9 mouse cellular contexts compared by ENCODE assay signal in genomic region chr5:125137672-125138285, GRCm38 (mm10). TPM values are rescaled to one million over a fixed set of nuclear protein-coding genes. Genes with fewer than 3 reads are reported as not detected.
A peak's percentile ranks its signal among the peaks of the same experiment; 100 is the strongest.
DNase-seq lines count a peak whose midpoint lies in the region; ATAC-seq and TF ChIP-seq lines count a peak whose summit lies in the region.
"Had no signal": no experiment of that assay in that cellular context is flagged by ENCODE, and none has a peak within 500 bp of the region (broad histone marks: within the 10 kb centered on the region; RNA-seq: fewer than 3 reads in every experiment).

No protein-coding gene starts in this region.

- H3K9me3 ChIP-seq in forebrain, embryonic 14.5 days (replicated peaks; ENCODE audit: control insufficient read depth, low read length) = no peaks in the 10 kb centered on the region
- no peaks in the 10 kb centered on the region for H3K9me3 ChIP-seq in forebrain, embryonic 16.5 days (ENCODE audit: control insufficient read depth, low read length)
- no peaks in the 10 kb centered on the region for H3K9me3 ChIP-seq in lung, embryonic 14.5 days (ENCODE audit: low read depth, low read length)
- H3K9me3 ChIP-seq in hindbrain, embryonic 12.5 days (replicated peaks) = no peaks in the 10 kb centered on the region

- TF ChIP-seq CTCF in lung, embryonic 14.5 days (IDR thresholded peaks at IDR 0.05; ENCODE audit: low read depth) = no peak
- TF ChIP-seq CTCF in thymus, adult 2 months (IDR thresholded peaks at IDR 0.05; ENCODE audit: borderline replicate concordance, control insufficient read depth, extremely low read depth, insufficient read depth, low read length, poor library complexity) = no peak

- no peak overlapping the region for H3K9ac ChIP-seq in forebrain, embryonic 14.5 days (ENCODE audit: low read length)
- no peak overlapping the region for H3K9ac ChIP-seq in forebrain, embryonic 16.5 days (replicated peaks; ENCODE audit: low read depth, low read length)
- H3K9ac ChIP-seq in lung, embryonic 14.5 days = no peak overlapping the region
- no peak overlapping the region for H3K9ac ChIP-seq in hindbrain, embryonic 12.5 days

- WGBS in forebrain, embryonic 14.5 days = 90% methylated on average over 18 of the region's 18 CpGs
- 93% methylated on average over 18 of the region's 18 CpGs for WGBS in forebrain, embryonic 16.5 days
- WGBS in lung, embryonic 14.5 days = 90% methylated on average over 18 of the region's 18 CpGs
- 90% methylated on average over 18 of the region's 18 CpGs for WGBS in hindbrain, embryonic 12.5 days
- 90% methylated on average over 18 of the region's 18 CpGs for WGBS in thymus, adult 2 months

- no peak for TF ChIP-seq POLR2A in myocyte (IDR thresholded peaks at IDR 0.05; ENCODE audit: insufficient read length, low read depth)
- no peak for TF ChIP-seq POLR2A in thymus, adult 2 months (IDR thresholded peaks at IDR 0.05; ENCODE audit: control insufficient read depth, extremely low read depth, insufficient read depth, low read length, poor library complexity)

- H3K4me1 ChIP-seq in forebrain, embryonic 14.5 days (ENCODE audit: control insufficient read depth, insufficient read depth, low read length) = peaks cover 87% of the 10 kb centered on the region
- peaks cover 84% of the 10 kb centered on the region for H3K4me1 ChIP-seq in forebrain, embryonic 16.5 days (replicated peaks; ENCODE audit: control insufficient read depth, insufficient read depth, low read length)
- H3K4me1 ChIP-seq in lung, embryonic 14.5 days (ENCODE audit: insufficient read depth) = peaks cover 75% of the 10 kb centered on the region
- peaks cover 95% of the 10 kb centered on the region for H3K4me1 ChIP-seq in hindbrain, embryonic 12.5 days
- H3K4me1 ChIP-seq in thymus, adult 2 months (replicated peaks; ENCODE audit: control insufficient read depth, insufficient read depth, low read length) = peaks cover 18% of the 10 kb centered on the region

- ATAC-seq in forebrain, embryonic 14.5 days = no peak
- ATAC-seq in forebrain, embryonic 16.5 days = no peak
- no peak for ATAC-seq in lung, embryonic 14.5 days (ENCODE audit: insufficient read depth)
- ATAC-seq in hindbrain, embryonic 12.5 days (ENCODE audit: low FRiP score) = no peak
- ATAC-seq: intestine, postnatal 0 days had no signal

- peak overlapping the region; percentile 23; the same call in 1 of the 2 replicates for H3K27ac ChIP-seq in forebrain, embryonic 14.5 days (ENCODE audit: low read depth, low read length)
- no peak overlapping the region for H3K27ac ChIP-seq in forebrain, embryonic 16.5 days (ENCODE audit: low read length)
- H3K27ac ChIP-seq in lung, embryonic 14.5 days (ENCODE audit: low read depth) = 0 out of 2 replicates have a peak overlapping the region, but pooled peaks have one; percentile 13
- H3K27ac ChIP-seq in hindbrain, embryonic 12.5 days = peak overlapping the region; percentile 25
- no peak overlapping the region for H3K27ac ChIP-seq in thymus, adult 2 months (ENCODE audit: control insufficient read depth, insufficient read depth, low read length)

- DNase-seq in forebrain, embryonic 14.5 days (ENCODE audit: low spot score) = no peak
- DNase-seq in lung, embryonic 14.5 days = no peak
- DNase-seq in lung, postnatal 14 days = no peak
- DNase-seq in thymus, adult 2 months = no peak
- DNase-seq in spleen, postnatal 14 days (ENCODE audit: low spot score in 2 of 2) = no peak

- H3K4me2 ChIP-seq in forebrain, embryonic 14.5 days (ENCODE audit: low read length) = no peak overlapping the region
- no peak overlapping the region for H3K4me2 ChIP-seq in forebrain, embryonic 16.5 days (ENCODE audit: low read length)
- H3K4me2 ChIP-seq in lung, embryonic 14.5 days = no peak overlapping the region
- H3K4me2 ChIP-seq in hindbrain, embryonic 12.5 days (replicated peaks) = no peak overlapping the region
- peak overlapping the region; percentile 46 for H3K4me2 ChIP-seq in myocyte (ENCODE audit: low read depth)

- H3K36me3 ChIP-seq in forebrain, embryonic 14.5 days (ENCODE audit: control insufficient read depth, insufficient read depth, low read length) = no peaks in the 10 kb centered on the region
- no peaks in the 10 kb centered on the region for H3K36me3 ChIP-seq in forebrain, embryonic 16.5 days (ENCODE audit: control insufficient read depth, insufficient read depth)
- H3K36me3 ChIP-seq in lung, embryonic 14.5 days (ENCODE audit: insufficient read depth) = no peaks in the 10 kb centered on the region
- no peaks in the 10 kb centered on the region for H3K36me3 ChIP-seq in hindbrain, embryonic 12.5 days
- no peaks in the 10 kb centered on the region for H3K36me3 ChIP-seq in myocyte (ENCODE audit: control insufficient read depth, insufficient read depth)
- no peaks in the 10 kb centered on the region for H3K36me3 ChIP-seq in thymus, adult 2 months (ENCODE audit: control insufficient read depth, insufficient read depth, low read length)

- H3ac ChIP-seq in myocyte (ENCODE audit: control insufficient read depth, insufficient read length) = no peak overlapping the region

- H3K4me3 ChIP-seq in forebrain, embryonic 14.5 days (ENCODE audit: low read depth, low read length) = no peak overlapping the region
- H3K4me3 ChIP-seq in forebrain, embryonic 16.5 days (replicated peaks; ENCODE audit: low read length) = no peak overlapping the region
- H3K4me3 ChIP-seq in lung, embryonic 14.5 days (ENCODE audit: low read depth, low read length) = no peak overlapping the region
- H3K4me3 ChIP-seq in hindbrain, embryonic 12.5 days = no peak overlapping the region
- no peak overlapping the region for H3K4me3 ChIP-seq in myocyte
- H3K4me3 ChIP-seq in thymus, adult 2 months (ENCODE audit: control insufficient read depth, insufficient read depth, low read length) = no peak overlapping the region

- no peaks in the 10 kb centered on the region for H3K27me3 ChIP-seq in forebrain, embryonic 14.5 days (replicated peaks; ENCODE audit: control insufficient read depth, insufficient read depth, low read length)
- H3K27me3 ChIP-seq in forebrain, embryonic 16.5 days (replicated peaks; ENCODE audit: control insufficient read depth, insufficient read depth, low read length) = no peaks in the 10 kb centered on the region
- H3K27me3 ChIP-seq in lung, embryonic 14.5 days (ENCODE audit: insufficient read depth, low read length) = no peaks in the 10 kb centered on the region
- no peaks in the 10 kb centered on the region for H3K27me3 ChIP-seq in hindbrain, embryonic 12.5 days
- H3K27me3 ChIP-seq in myocyte (ENCODE audit: control insufficient read depth, insufficient read depth, insufficient read length) = no peaks in the 10 kb centered on the region
- no peaks in the 10 kb centered on the region for H3K27me3 ChIP-seq in thymus, adult 2 months (ENCODE audit: control insufficient read depth, insufficient read depth, low read length)

- H3K79me2 ChIP-seq in myocyte (ENCODE audit: control insufficient read depth, insufficient read depth) = peaks cover 84% of the 10 kb centered on the region

TF ChIP-seq in myocyte, 11 proteins besides CTCF, POLR2A, EP300 and RAD21:
- peak in 1 of 3 experiments; percentile 37 for TF ChIP-seq MYOD1 (IDR thresholded peaks at IDR 0.05; ENCODE audit: control insufficient read depth in 1 of 3, insufficient read length in 2 of 3, low read depth in 2 of 3)
- TF ChIP-seq USF1 (IDR thresholded peaks at IDR 0.05; ENCODE audit: low read depth) = no peak

RNA-seq across cellular contexts. Expression of gene Ncor2, which starts 41.2 kb away (rescaled TPM):
- polyA plus RNA-seq in forebrain, embryonic 14.5 days (2014; fragmentation: Nextera tagmentation; extraction: Ambion mirVana) = 15.1 and 22.3 TPM in 2 replicates
- 26.5 and 27.1 TPM in 2 replicates for polyA plus RNA-seq in forebrain, embryonic 16.5 days (2015; fragmentation: Nextera tagmentation; extraction: Ambion mirVana)
- 34.9 and 36.5 TPM in 2 replicates for polyA plus RNA-seq in lung, embryonic 14.5 days (2014; fragmentation: Nextera tagmentation; extraction: Ambion mirVana)
- polyA plus RNA-seq in hindbrain, embryonic 12.5 days (2016; fragmentation: Nextera tagmentation; extraction: Ambion mirVana) = 30.2 and 31.0 TPM in 2 replicates
- 127 TPM for polyA plus RNA-seq in myocyte (2012; fragmentation: generic; extraction: Trizol)
- polyA plus RNA-seq in thymus, adult 2 months (2012; rRNA removed) = 75.8 and 98.4 TPM in 2 replicates

Comparison
In these comparisons a context has a peak if more than half of its experiments do, and no peak if none do; other contexts are left out.
1. H3K27ac ChIP-seq: peak in forebrain, embryonic 14.5 days (single experiment), lung, embryonic 14.5 days (single experiment) and hindbrain, embryonic 12.5 days (single experiment); none in forebrain, embryonic 16.5 days (single experiment) and thymus, adult 2 months (single experiment).